Mouse (Mus musculus): Measurements from ENCODE around the gene Armcx5. TPM values are rescaled to one million over a fixed set of nuclear protein-coding genes. Genes with fewer than 3 reads are reported as not detected.
A peak's percentile ranks its signal among the peaks of the same experiment; 100 is the strongest.
"Not testable (repeated sequence)": the region's sequence is repeated elsewhere in the genome, so short reads cannot be mapped to it uniquely, and the experiment has no call there.

Armcx5 gene
- polyA plus RNA-seq, 1 experiment from 2014 or later = 11.6 TPM

DNA sequence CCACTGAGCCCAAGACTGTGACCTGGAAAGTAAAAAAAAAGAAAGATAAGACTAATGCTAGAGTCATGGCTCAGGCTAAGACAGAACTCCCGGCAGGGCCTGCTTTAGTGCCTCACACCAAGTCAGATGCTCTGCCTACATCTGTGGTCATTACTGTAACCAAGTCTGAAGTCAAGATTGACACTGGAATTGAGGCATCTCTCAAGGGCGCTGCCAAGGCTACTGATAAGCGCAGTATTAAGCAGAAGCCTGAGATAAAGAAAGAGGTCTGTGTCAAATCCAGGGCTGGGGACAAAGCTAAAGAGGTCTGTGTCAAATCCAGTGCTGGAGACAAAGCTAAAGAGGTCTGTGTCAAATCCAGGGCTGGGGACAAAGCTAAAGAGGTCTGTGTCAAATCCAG lies 2.8 kb downstream of the Armcx5 start:
- H3K9me3 ChIP-seq (replicated peaks; ENCODE audit: control insufficient read depth, low read length); H3K9ac ChIP-seq (replicated peaks; ENCODE audit: low read length); H3K27ac ChIP-seq (replicated peaks; ENCODE audit: low read depth, low read length); H3K36me3 ChIP-seq (replicated peaks; ENCODE audit: control insufficient read depth, insufficient read depth, low read depth, low read length); H3K27me3 ChIP-seq (ENCODE audit: control insufficient read depth, insufficient read depth, low read length); DNase-seq (ENCODE audit: low spot score); H3K4me1 ChIP-seq (ENCODE audit: control insufficient read depth, insufficient read depth, low read length); H3K4me3 ChIP-seq (ENCODE audit: low read depth, low read length); ATAC-seq (replicated peaks; ENCODE audit: insufficient number of reproducible peaks, low FRiP score, low TSS enrichment, low read depth); H3K4me2 ChIP-seq (ENCODE audit: low read depth, low read length): not testable (repeated sequence)
- WGBS = 95% methylated on average over 3 of the region's 3 CpGs

DNA sequence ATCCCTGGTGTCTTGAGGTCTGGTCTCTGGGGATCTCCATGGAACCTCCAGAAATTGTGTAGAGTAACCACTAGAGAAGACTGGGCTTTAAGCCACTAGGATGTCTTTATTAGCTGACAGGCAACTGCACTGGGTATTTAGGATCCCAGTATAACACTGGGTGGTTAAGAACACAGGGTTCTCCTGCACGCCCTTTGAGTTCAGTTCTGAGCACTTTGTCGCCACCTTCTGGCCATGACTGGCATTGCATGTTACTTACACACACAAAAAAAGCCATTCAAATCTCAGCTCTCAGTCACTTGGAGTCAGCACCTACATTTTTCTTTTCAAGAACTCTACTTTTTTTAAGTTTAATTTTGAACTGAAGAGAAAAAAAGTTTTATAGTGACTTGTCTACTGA lies 10.3 kb downstream of the Armcx5 start:
- no peak overlapping the region for H3K4me3 ChIP-seq (ENCODE audit: low read depth, low read length)
- peak; percentile 73 for DNase-seq (ENCODE audit: low spot score)
- no peak overlapping the region for H3K4me2 ChIP-seq (ENCODE audit: low read depth, low read length)
- H3K27me3 ChIP-seq (ENCODE audit: control insufficient read depth, insufficient read depth, low read length) = no peaks in the 10 kb centered on the region
- no peak overlapping the region for H3K9ac ChIP-seq (replicated peaks; ENCODE audit: low read length)
- ATAC-seq (replicated peaks; ENCODE audit: insufficient number of reproducible peaks, low FRiP score, low TSS enrichment, low read depth) = no peak
- no peaks in the 10 kb centered on the region for H3K36me3 ChIP-seq (replicated peaks; ENCODE audit: control insufficient read depth, insufficient read depth, low read depth, low read length)
- no peaks in the 10 kb centered on the region for H3K4me1 ChIP-seq (ENCODE audit: control insufficient read depth, insufficient read depth, low read length)
- 7% methylated on average over 2 of the region's 2 CpGs for WGBS
- H3K9me3 ChIP-seq (replicated peaks; ENCODE audit: control insufficient read depth, low read length) = no peaks in the 10 kb centered on the region
- no peak overlapping the region for H3K27ac ChIP-seq (replicated peaks; ENCODE audit: low read depth, low read length)

DNA sequence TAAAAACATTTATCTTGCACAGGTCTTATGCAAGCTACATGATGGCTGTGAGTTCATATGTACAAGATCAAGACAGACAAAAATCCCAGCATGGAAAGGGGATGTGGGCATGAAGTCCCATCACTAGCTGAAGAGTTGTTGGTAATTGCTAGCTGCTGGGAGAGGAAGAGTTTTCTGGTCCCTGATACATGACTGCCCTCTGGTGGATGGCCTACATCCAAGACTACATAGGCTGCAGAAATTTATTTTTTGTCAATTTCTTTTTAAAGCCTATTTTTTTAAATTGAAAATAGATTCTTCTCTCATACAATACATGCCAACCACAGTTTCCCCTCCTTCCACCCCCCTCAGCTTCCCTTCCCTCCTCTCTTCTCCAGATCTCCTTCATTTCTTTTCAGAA lies 19.2 kb downstream of the Armcx5 start:
- Histone ChIP-seq H3K27ac (replicated peaks; ENCODE audit: low read depth, low read length) (no peak overlapping the region), H3K9me3 (replicated peaks; ENCODE audit: control insufficient read depth, low read length) (no peaks in the 10 kb centered on the region), H3K4me1 (ENCODE audit: control insufficient read depth, insufficient read depth, low read length) (no peaks in the 10 kb centered on the region), H3K4me3 (ENCODE audit: low read depth, low read length) (no peak overlapping the region), H3K27me3 (ENCODE audit: control insufficient read depth, insufficient read depth, low read length) (no peaks in the 10 kb centered on the region), H3K36me3 (replicated peaks; ENCODE audit: control insufficient read depth, insufficient read depth, low read depth, low read length) (no peaks in the 10 kb centered on the region), H3K4me2 (ENCODE audit: low read depth, low read length) (no peak overlapping the region), H3K9ac (replicated peaks; ENCODE audit: low read length) (no peak overlapping the region)
- DNase-seq (ENCODE audit: low spot score) = peak; percentile 30
- no peak for ATAC-seq (replicated peaks; ENCODE audit: insufficient number of reproducible peaks, low FRiP score, low TSS enrichment, low read depth)

DNA sequence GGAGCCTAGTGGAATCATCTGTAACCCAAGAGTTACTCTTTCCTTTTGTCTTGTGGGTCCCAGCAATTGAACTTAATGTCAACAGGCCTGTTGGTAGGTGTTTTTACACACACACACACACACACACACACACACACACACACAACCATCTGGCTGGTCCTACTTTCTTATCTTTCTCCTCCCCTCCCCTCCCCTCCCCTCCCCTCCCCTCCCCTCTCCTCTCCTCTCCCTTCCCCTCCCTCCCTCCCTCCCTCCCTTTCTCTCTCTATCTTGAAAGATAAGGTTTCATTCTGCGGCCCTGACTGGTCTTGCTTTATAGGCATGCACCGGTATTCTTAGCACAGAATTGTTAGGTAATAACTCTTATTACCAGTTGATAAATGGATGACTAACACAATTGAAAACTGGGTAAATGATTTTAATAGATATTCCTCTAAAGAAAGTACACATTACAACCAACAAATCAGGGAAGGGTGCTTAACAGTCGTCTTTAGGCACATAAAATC lies 25.6 kb downstream of the Armcx5 start:
- Histone ChIP-seq H3K9ac (replicated peaks; ENCODE audit: low read length) (no peak overlapping the region), H3K4me3 (ENCODE audit: low read depth, low read length) (no peak overlapping the region), H3K36me3 (replicated peaks; ENCODE audit: control insufficient read depth, insufficient read depth, low read depth, low read length) (no peaks in the 10 kb centered on the region), H3K27ac (replicated peaks; ENCODE audit: low read depth, low read length) (no peak overlapping the region), H3K4me1 (ENCODE audit: control insufficient read depth, insufficient read depth, low read length) (no peaks in the 10 kb centered on the region), H3K4me2 (ENCODE audit: low read depth, low read length) (no peak overlapping the region), H3K27me3 (ENCODE audit: control insufficient read depth, insufficient read depth, low read length) (no peaks in the 10 kb centered on the region), H3K9me3 (replicated peaks; ENCODE audit: control insufficient read depth, low read length) (no peaks in the 10 kb centered on the region)
- WGBS = 81% methylated on average over 3 of the region's 3 CpGs
- DNase-seq (ENCODE audit: low spot score) = no peak
- no peak for ATAC-seq (replicated peaks; ENCODE audit: insufficient number of reproducible peaks, low FRiP score, low TSS enrichment, low read depth)

DNA sequence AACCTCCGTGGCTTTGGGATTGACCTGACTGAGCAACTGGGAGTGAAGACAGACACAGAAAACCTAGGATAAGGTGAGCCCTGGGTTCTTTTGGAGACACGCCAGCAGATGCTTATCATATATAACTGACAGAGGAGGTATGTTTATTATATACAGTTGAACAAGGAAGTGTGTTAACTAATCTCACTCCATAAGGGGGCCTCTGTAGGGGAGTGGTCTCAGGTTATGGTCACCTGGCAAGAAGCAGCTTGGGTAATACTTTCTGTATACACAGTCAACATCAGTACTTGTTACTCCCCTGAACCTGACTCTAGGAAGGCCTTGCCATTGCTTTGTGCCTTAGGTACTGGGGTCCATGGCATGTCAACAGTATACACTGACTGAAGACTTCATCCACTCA lies 26.0 kb downstream of the Armcx5 start:
- H3K9ac ChIP-seq (replicated peaks; ENCODE audit: low read length) = no peak overlapping the region
- no peak overlapping the region for H3K4me2 ChIP-seq (ENCODE audit: low read depth, low read length)
- WGBS = 82% methylated on average over 2 of the region's 2 CpGs
- H3K9me3 ChIP-seq (replicated peaks; ENCODE audit: control insufficient read depth, low read length) = no peaks in the 10 kb centered on the region
- no peak for ATAC-seq (replicated peaks; ENCODE audit: insufficient number of reproducible peaks, low FRiP score, low TSS enrichment, low read depth)
- H3K4me1 ChIP-seq (ENCODE audit: control insufficient read depth, insufficient read depth, low read length) = no peaks in the 10 kb centered on the region
- no peak for DNase-seq (ENCODE audit: low spot score)
- no peaks in the 10 kb centered on the region for H3K27me3 ChIP-seq (ENCODE audit: control insufficient read depth, insufficient read depth, low read length)
- no peak overlapping the region for H3K27ac ChIP-seq (replicated peaks; ENCODE audit: low read depth, low read length)
- no peaks in the 10 kb centered on the region for H3K36me3 ChIP-seq (replicated peaks; ENCODE audit: control insufficient read depth, insufficient read depth, low read depth, low read length)
- no peak overlapping the region for H3K4me3 ChIP-seq (ENCODE audit: low read depth, low read length)

DNA sequence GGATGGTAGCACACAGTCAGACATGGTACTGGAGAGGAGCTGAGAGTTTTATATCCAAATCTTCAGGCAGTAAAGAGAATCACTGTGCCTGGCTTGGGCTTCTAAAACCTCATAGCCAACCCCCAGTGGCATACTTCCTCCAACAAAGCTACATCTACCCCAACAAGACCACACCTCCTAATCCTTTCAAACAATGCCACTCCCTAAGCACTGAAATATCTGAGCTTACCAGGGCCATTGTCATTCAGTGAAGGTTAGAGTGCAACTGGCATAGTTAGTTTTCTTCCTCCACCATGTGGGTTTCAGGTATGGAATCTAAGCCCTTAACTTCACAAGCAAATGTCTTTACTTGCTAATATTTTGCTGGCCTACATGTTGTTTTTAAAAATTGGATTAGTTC lies 49.0 kb downstream of the Armcx5 start:
- ATAC-seq (replicated peaks; ENCODE audit: insufficient number of reproducible peaks, low FRiP score, low TSS enrichment, low read depth) = no peak
- H3K36me3 ChIP-seq (replicated peaks; ENCODE audit: control insufficient read depth, insufficient read depth, low read depth, low read length) = no peaks in the 10 kb centered on the region
- no peaks in the 10 kb centered on the region for H3K9me3 ChIP-seq (replicated peaks; ENCODE audit: control insufficient read depth, low read length)
- no peak overlapping the region for H3K9ac ChIP-seq (replicated peaks; ENCODE audit: low read length)
- H3K27ac ChIP-seq (replicated peaks; ENCODE audit: low read depth, low read length) = no peak overlapping the region
- H3K4me1 ChIP-seq (ENCODE audit: control insufficient read depth, insufficient read depth, low read length) = no peaks in the 10 kb centered on the region
- no peak for DNase-seq (ENCODE audit: low spot score)
- H3K27me3 ChIP-seq (ENCODE audit: control insufficient read depth, insufficient read depth, low read length) = no peaks in the 10 kb centered on the region
- H3K4me2 ChIP-seq (ENCODE audit: low read depth, low read length) = no peak overlapping the region
- H3K4me3 ChIP-seq (ENCODE audit: low read depth, low read length) = no peak overlapping the region

DNA sequence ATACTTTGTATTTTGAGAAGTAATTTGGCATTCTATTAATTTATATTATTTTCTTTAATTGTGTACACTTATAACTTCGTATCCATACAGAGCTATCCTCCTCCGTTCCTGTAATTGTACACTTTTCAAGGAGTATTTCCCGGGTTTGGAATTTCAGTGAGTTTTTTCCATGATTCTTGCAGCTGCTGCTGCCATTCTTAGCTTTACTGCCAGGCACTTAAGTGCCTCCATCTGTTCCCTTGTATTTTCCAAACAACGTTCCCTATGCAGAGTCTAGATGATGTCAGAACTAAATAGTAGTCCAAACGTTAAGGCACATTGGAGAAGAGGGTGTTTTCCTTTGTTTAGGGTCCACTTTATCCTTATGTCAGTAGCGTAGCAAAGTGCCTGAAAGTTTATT lies 49.8 kb downstream of the Armcx5 start:
- Histone ChIP-seq H3K9ac (replicated peaks; ENCODE audit: low read length) (no peak overlapping the region), H3K36me3 (replicated peaks; ENCODE audit: control insufficient read depth, insufficient read depth, low read depth, low read length) (no peaks in the 10 kb centered on the region), H3K27ac (replicated peaks; ENCODE audit: low read depth, low read length) (no peak overlapping the region), H3K9me3 (replicated peaks; ENCODE audit: control insufficient read depth, low read length) (no peaks in the 10 kb centered on the region), H3K4me2 (ENCODE audit: low read depth, low read length) (no peak overlapping the region), H3K27me3 (ENCODE audit: control insufficient read depth, insufficient read depth, low read length) (no peaks in the 10 kb centered on the region), H3K4me3 (ENCODE audit: low read depth, low read length) (no peak overlapping the region), H3K4me1 (ENCODE audit: control insufficient read depth, insufficient read depth, low read length) (no peaks in the 10 kb centered on the region)
- DNase-seq (ENCODE audit: low spot score) = no peak
- 71% methylated on average over 6 of the region's 6 CpGs for WGBS
- ATAC-seq (replicated peaks; ENCODE audit: insufficient number of reproducible peaks, low FRiP score, low TSS enrichment, low read depth) = no peak

DNA sequence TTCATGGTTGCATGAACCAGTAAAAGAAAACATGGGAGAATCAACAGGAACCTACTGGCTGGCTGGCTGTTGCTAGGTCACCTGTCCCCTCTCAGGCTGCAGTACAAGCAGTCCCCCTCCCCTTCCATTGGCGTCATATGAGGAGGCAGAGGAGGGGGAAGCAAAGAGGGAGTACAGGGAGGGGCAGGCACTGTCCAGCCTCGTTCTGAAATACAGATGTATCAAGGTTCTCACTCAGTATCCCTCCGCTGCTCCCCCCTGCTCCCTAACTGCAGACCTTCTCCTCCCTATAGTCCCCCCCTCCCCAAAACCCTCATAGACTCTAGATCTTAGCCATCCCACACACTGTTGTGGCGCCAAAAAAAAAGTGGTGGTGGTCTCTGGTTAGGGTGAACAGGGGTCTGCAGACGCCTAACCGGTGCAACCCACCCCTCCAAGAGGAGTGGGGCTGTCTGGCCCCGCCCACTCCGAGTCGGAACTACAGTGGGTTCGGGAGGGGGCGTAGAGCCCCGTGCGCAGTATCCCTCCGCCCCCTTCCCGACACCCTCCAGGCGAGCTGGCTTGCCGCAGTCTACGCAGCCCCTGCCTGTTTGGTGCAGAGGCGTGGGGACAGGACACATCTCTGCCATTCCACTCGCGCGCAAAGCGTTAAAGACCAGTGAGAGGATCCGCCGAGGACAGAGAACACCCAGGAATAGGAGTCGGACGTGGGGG lies 53.2 kb downstream of the Armcx5 start:
- not testable (repeated sequence) for H3K27ac ChIP-seq (replicated peaks; ENCODE audit: low read depth, low read length); H3K27me3 ChIP-seq (ENCODE audit: control insufficient read depth, insufficient read depth, low read length); H3K4me1 ChIP-seq (ENCODE audit: control insufficient read depth, insufficient read depth, low read length); H3K9me3 ChIP-seq (replicated peaks; ENCODE audit: control insufficient read depth, low read length); H3K36me3 ChIP-seq (replicated peaks; ENCODE audit: control insufficient read depth, insufficient read depth, low read depth, low read length)
- WGBS = 22% methylated on average over 21 of the region's 27 CpGs
- Histone ChIP-seq H3K9ac (replicated peaks; ENCODE audit: low read length) (peak overlapping the region; percentile 59), H3K4me3 (ENCODE audit: low read depth, low read length) (peak overlapping the region; percentile 54), H3K4me2 (ENCODE audit: low read depth, low read length) (peak overlapping the region; percentile 67)
- DNase-seq (ENCODE audit: low spot score) (peak; percentile 71), ATAC-seq (replicated peaks; ENCODE audit: insufficient number of reproducible peaks, low FRiP score, low TSS enrichment, low read depth) (peak; percentile 91)
